Mouse (Mus musculus): ENCODE results near the gene Fnbp1l. TPM values are rescaled to one million over a fixed set of nuclear protein-coding genes. Genes with fewer than 3 reads are reported as not detected.

Fnbp1l gene
- total RNA-seq (2021) (10 to 100 TPM; 16.3 to 22.0 TPM), polyA plus RNA-seq (2012; rRNA removed) (1.4 TPM in 2 replicates)
- long read RNA-seq, partial matches to known transcripts = 0 of 4 reads
- long read RNA-seq, other reads (novel, unspliced or antisense) = 4 of 4 reads

GRCm38 (mm10) chr3:122618991-122619930, at the start of gene Fnbp1l:
Gene Fnbp1l (minus strand): TSS chr3:122619715.
- DNase-seq = peak; percentile 91

GRCm38 (mm10) chr3:122660795-122661194, 41.3 kb upstream of the Fnbp1l start:
- no peak for DNase-seq

- no peak for DNase-seq
Observed at GRCm38 (mm10) chr3:122659261-122659917, 39.9 kb upstream of the Fnbp1l start.

GRCm38 (mm10) chr3:122647195-122647837, 27.8 kb upstream of the Fnbp1l start:
- no peak for DNase-seq

GRCm38 (mm10) chr3:122640286-122640685, 20.8 kb upstream of the Fnbp1l start:
- DNase-seq = no peak

- DNase-seq = no peak
Observed at GRCm38 (mm10) chr3:122639197-122639475, 19.6 kb upstream of the Fnbp1l start.

GRCm38 (mm10) chr3:122638329-122639196, 19.0 kb upstream of the Fnbp1l start:
- peak; percentile 90 for DNase-seq

- DNase-seq = no peak
Observed at GRCm38 (mm10) chr3:122637280-122637679, 17.8 kb upstream of the Fnbp1l start.

- peak; percentile 30 for DNase-seq
Observed at GRCm38 (mm10) chr3:122635246-122635645, 15.7 kb upstream of the Fnbp1l start.

GRCm38 (mm10) chr3:122629580-122629979, 10.1 kb upstream of the Fnbp1l start:
- DNase-seq = peak; percentile 24

GRCm38 (mm10) chr3:122628956-122629355, 9.4 kb upstream of the Fnbp1l start:
- DNase-seq = no peak

GRCm38 (mm10) chr3:122628546-122628945, 9.0 kb upstream of the Fnbp1l start:
- no peak for DNase-seq

- DNase-seq = no peak
Observed at GRCm38 (mm10) chr3:122627846-122628245, 8.3 kb upstream of the Fnbp1l start.

- DNase-seq = peak; percentile 48
Observed at GRCm38 (mm10) chr3:122624591-122624990, 5.1 kb upstream of the Fnbp1l start.

- DNase-seq = peak; percentile 75
Observed at GRCm38 (mm10) chr3:122620285-122620931, 893 bp upstream of the Fnbp1l start.

- DNase-seq = no peak
Observed at GRCm38 (mm10) chr3:122619931-122620284, 393 bp upstream of the Fnbp1l start.

- DNase-seq = peak; percentile 39
Observed at GRCm38 (mm10) chr3:122618402-122618801, 1.1 kb downstream of the Fnbp1l start.

GRCm38 (mm10) chr3:122617613-122618340, 1.7 kb downstream of the Fnbp1l start:
- DNase-seq = no peak

- no peak for DNase-seq
Observed at GRCm38 (mm10) chr3:122612537-122612936, 7.0 kb downstream of the Fnbp1l start.

GRCm38 (mm10) chr3:122611761-122612160, 7.8 kb downstream of the Fnbp1l start:
- no peak for DNase-seq
